Mouse (Mus musculus) liver, embryonic 14.5 days (tissue): ENCODE measurements around the gene Tbck. TPM values are rescaled to one million over a fixed set of nuclear protein-coding genes. Genes with fewer than 3 reads are reported as not detected.

Experiments used
- ATAC-seq: fragments of 200-750 bp; cut with Nextera tagmentation; 2 replicates; pipeline ENCODE4 v1.8.0; 2017; ENCODE audit warnings: moderate number of reproducible peaks, mild to moderate bottlenecking, moderate library complexity; ENCODE audit not compliant: insufficient read depth
- DNase-seq, 3 experiments: peaks; one replicate each; pipeline ENCODE4 v3.0.0-alpha.2; 2012 to 2013; ENCODE audit warnings: low read depth in 3 of 3, low spot score in 3 of 3
- H3K27ac ChIP-seq: fragments of 300-500 bp; sonication (generic); 2 replicates; pipeline ENCODE4 v1.5.1; 2014; ENCODE audit warnings: moderate library complexity, mild to moderate bottlenecking, control low read depth, inconsistent platforms
- H3K27me3 ChIP-seq: fragments of 300-500 bp; sonication (generic); 2 replicates; pipeline ENCODE4 v1.6.1; 2014; ENCODE audit warnings: mild to moderate bottlenecking, low read length, moderate library complexity; ENCODE audit not compliant: control insufficient read depth, insufficient read depth
- H3K36me3 ChIP-seq: fragments of 300-500 bp; sonication (generic); replicated peaks from 2 replicates; pipeline ENCODE4 v1.6.1; 2014; ENCODE audit warnings: low read depth; ENCODE audit not compliant: control insufficient read depth, insufficient read depth
- H3K4me1 ChIP-seq, 2 experiments: fragments of 200-500 bp in 1 of 2; fragments of 300-500 bp in 1 of 2; sonication (generic) in 1 of 2; replicated peaks; 2 replicates each; pipeline ENCODE4 v1.6.1; 2012 to 2014; ENCODE audit warnings: antibody characterized with exemption in 1 of 2, inconsistent platforms in 1 of 2, low read length in 1 of 2; ENCODE audit not compliant: control insufficient read depth in 2 of 2, insufficient read depth in 2 of 2
- H3K4me2 ChIP-seq: fragments of 300-500 bp; sonication (generic); 2 replicates; pipeline ENCODE4 v1.6.1; 2014; ENCODE audit warnings: low read depth, mild to moderate bottlenecking, control low read depth, moderate library complexity
- H3K4me3 ChIP-seq, 2 experiments: fragments of 200-500 bp in 1 of 2; fragments of 300-500 bp in 1 of 2; sonication (generic) in 1 of 2; 2 replicates each; pipeline ENCODE4 v1.5.1; 2012 to 2014; ENCODE audit warnings: low read depth in 2 of 2, low read length in 2 of 2, mild to moderate bottlenecking in 2 of 2, control low read depth in 1 of 2, inconsistent platforms in 1 of 2, moderate library complexity in 1 of 2; ENCODE audit not compliant: insufficient read depth in 1 of 2
- H3K9ac ChIP-seq: fragments of 300-500 bp; sonication (generic); replicated peaks from 2 replicates; pipeline ENCODE4 v1.6.1; 2014; ENCODE audit warnings: mild to moderate bottlenecking, control low read depth, moderate library complexity
- H3K9me3 ChIP-seq: fragments of 300-500 bp; sonication (generic); 2 replicates; pipeline ENCODE4 v1.6.1; 2016; ENCODE audit warnings: low read length, mixed read lengths; ENCODE audit not compliant: control insufficient read depth
- CTCF ChIP-seq: IDR thresholded peaks from 2 replicates; pipeline ENCODE4 v1.5.1; 2016; ENCODE audit warnings: antibody characterized with exemption, low read depth, control low read depth
- EP300 ChIP-seq: IDR thresholded peaks from 2 replicates; pipeline ENCODE4 v1.6.1; 2016; ENCODE audit warnings: antibody characterized with exemption, low read depth
- WGBS: fragments of 180-500 bp; shearing (Covaris S2); extraction: QIAGEN DNeasy Blood & Tissue Kit; methylation state at CpG from one replicate; pipeline ENCODE4 v1.1.7; 2014; ENCODE audit not compliant: insufficient replicate concordance; 5-methylcytosine and 5-hydroxymethylcytosine counted together
- polyA plus RNA-seq, 2 experiments: library from polyadenylated mRNA; depleted of rRNA in 1 of 2; stranded (reverse) in 1 of 2; unstranded in 1 of 2; fragments of >200 nt; fragmentation: Nextera tagmentation in 1 of 2; extraction: Ambion mirVana in 1 of 2; gene quantifications; 2 replicates each; pipeline versions ENCODE4 v1.2.1 to v1.2.3; 2012 to 2014

The Tbck gene
- polyA plus RNA-seq, 2 experiments, result 0.92 to 2.3 TPM

- Histone ChIP-seq H3K9ac (no peak overlapping the region), H3K27ac (no peak overlapping the region), H3K36me3 (no peaks in the 10 kb centered on the region), H3K27me3 (no peaks in the 10 kb centered on the region), H3K4me3 (no peak overlapping the region), H3K4me2 (no peak overlapping the region), H3K4me1 (no peaks in the 10 kb centered on the region), H3K9me3 (no peaks in the 10 kb centered on the region)
- TF ChIP-seq CTCF (no peak), EP300 (no peak)
- DNase-seq, result no peak
- WGBS, result 78% methylated on average over 9 of the region's 9 CpGs
- no peak for ATAC-seq
These were observed 196.9 kb downstream of the Tbck start for GRCm38 (mm10) chr3:132880826-132881225.

- Histone ChIP-seq H3K27me3 (no peaks in the 10 kb centered on the region), H3K4me3 (no peak overlapping the region), H3K9me3 (no peaks in the 10 kb centered on the region), H3K36me3 (no peaks in the 10 kb centered on the region), H3K9ac (no peak overlapping the region), H3K4me1 (peaks cover 0 to 8% of the 10 kb centered on the region in 2 experiments; a peak in 2 of 4 replicates), H3K27ac (no peak overlapping the region), H3K4me2 (no peak overlapping the region)
- ATAC-seq, result no peak
- 73% methylated on average over 9 of the region's 9 CpGs for WGBS
- TF ChIP-seq CTCF (no peak), EP300 (no peak)
- no peak for DNase-seq
These were observed 199.3 kb downstream of the Tbck start for GRCm38 (mm10) chr3:132883256-132883655.

GRCm38 (mm10) chr3:132884459-132884858 lies 200.5 kb downstream of the Tbck start:
- H3K36me3 ChIP-seq, result no peaks in the 10 kb centered on the region
- no peak overlapping the region for H3K9ac ChIP-seq
- 77% methylated on average over 10 of the region's 10 CpGs for WGBS
- no peak overlapping the region for H3K4me3 ChIP-seq
- no peak overlapping the region for H3K4me2 ChIP-seq
- no peak for ATAC-seq
- H3K4me1 ChIP-seq, result peaks cover 0 to 8% of the 10 kb centered on the region in 2 experiments; a peak in 2 of 4 replicates
- H3K27me3 ChIP-seq, result no peaks in the 10 kb centered on the region
- H3K27ac ChIP-seq, result no peak overlapping the region
- H3K9me3 ChIP-seq, result no peaks in the 10 kb centered on the region
- DNase-seq, result no peak
- TF ChIP-seq EP300 (no peak), CTCF (no peak)

- H3K36me3 ChIP-seq, result no peaks in the 10 kb centered on the region
- DNase-seq, result no peak
- H3K27me3 ChIP-seq, result no peaks in the 10 kb centered on the region
- H3K27ac ChIP-seq, result no peak overlapping the region
- TF ChIP-seq CTCF, result no peak
- TF ChIP-seq EP300, result no peak
- no peak overlapping the region for H3K9ac ChIP-seq
- peaks cover 0 to 8% of the 10 kb centered on the region in 2 experiments; a peak in 2 of 4 replicates for H3K4me1 ChIP-seq
- peak; percentile 37; the same call in 1 of the 2 replicates for ATAC-seq
- 16% methylated on average over 6 of the region's 6 CpGs for WGBS
- H3K4me3 ChIP-seq, result no peak overlapping the region
- no peak overlapping the region for H3K4me2 ChIP-seq
- no peaks in the 10 kb centered on the region for H3K9me3 ChIP-seq
These were observed 202.6 kb downstream of the Tbck start for GRCm38 (mm10) chr3:132886419-132887050.

- Histone ChIP-seq H3K27ac (no peak overlapping the region), H3K9ac (no peak overlapping the region), H3K4me1 (peaks cover 0 to 8% of the 10 kb centered on the region in 2 experiments; a peak in 2 of 4 replicates), H3K4me2 (no peak overlapping the region), H3K36me3 (no peaks in the 10 kb centered on the region), H3K27me3 (no peaks in the 10 kb centered on the region), H3K4me3 (no peak overlapping the region), H3K9me3 (no peaks in the 10 kb centered on the region)
- DNase-seq (peak; percentile 9), ATAC-seq (peak; percentile 76)
- WGBS, result 50% methylated on average over 16 of the region's 16 CpGs
- TF ChIP-seq EP300 (peak; percentile 33; the same call in 1 of the 2 replicates), CTCF (no peak)
These were observed 203.3 kb downstream of the Tbck start for GRCm38 (mm10) chr3:132887074-132887848.

Other genes with a start within 250 kb of the Tbck start
- gene Gimd1, start 54.3 kb upstream of the Tbck start, polyA plus RNA-seq (2012; rRNA removed), result 2.2 and 4.2 TPM in 2 replicates
- gene Gimd1, start 54.3 kb upstream of the Tbck start, polyA plus RNA-seq (2014; fragmentation: Nextera tagmentation; extraction: Ambion mirVana), result 5.9 and 7.9 TPM in 2 replicates
- gene Aimp1, start 226 bp downstream of the Tbck start, polyA plus RNA-seq (2012; rRNA removed), result 15.7 and 37.0 TPM in 2 replicates
- 45.2 and 48.4 TPM in 2 replicates for gene Aimp1, start 226 bp downstream of the Tbck start, polyA plus RNA-seq (2014; fragmentation: Nextera tagmentation; extraction: Ambion mirVana)